Mouse (Mus musculus) heart, adult 10 weeks (tissue): Measurements from ENCODE around the gene Olig2. TPM values are rescaled to one million over a fixed set of nuclear protein-coding genes. Genes with fewer than 3 reads are reported as not detected.

Experiments used
- polyA plus RNA-seq: library from polyadenylated mRNA; stranded (reverse); fragments of 350-450 nt; fragmentation: Illumina TruSeq; extraction: RNeasy Lipid Tissue Mini Kit (QIAGEN cat#74804); gene quantifications from one replicate; pipeline ENCODE4 v1.2.3, GENCODE M21; 2014; ENCODE audit warnings: low read depth, low replicate concordance

The Olig2 gene
- polyA plus RNA-seq = not detected

GRCm38 (mm10) chr16:91225233-91226037 is at the start of gene Olig2:
TSS of gene Olig2 (plus strand) at chr16:91225457.

GRCm38 (mm10) chr16:91269468-91270211 is 44.4 kb downstream of the Olig2 start, which contains the start of gene Olig1:
TSS of gene Olig1 (plus strand) at chr16:91269772.

Other genes with a start within 250 kb of the Olig2 start
- 22.0 TPM for gene Synj1, start 214.1 kb upstream of the Olig2 start, polyA plus RNA-seq
- 36.8 TPM for gene Paxbp1, start 180.9 kb upstream of the Olig2 start, polyA plus RNA-seq
- gene 4932438H23Rik, start 130.3 kb upstream of the Olig2 start, polyA plus RNA-seq = not detected
- not detected for gene Olig1, start 44.3 kb downstream of the Olig2 start, polyA plus RNA-seq
- gene Ifnar2, start 147.3 kb downstream of the Olig2 start, polyA plus RNA-seq = 40.2 TPM
- gene Gm21970, start 166.3 kb downstream of the Olig2 start, polyA plus RNA-seq = not detected
- 179 TPM for gene Il10rb, start 180.7 kb downstream of the Olig2 start, polyA plus RNA-seq